Mouse (Mus musculus): ENCODE results near the gene Thpo. TPM values are rescaled to one million over a fixed set of nuclear protein-coding genes. Genes with fewer than 3 reads are reported as not detected.

Gene Thpo
- polyA plus RNA-seq (2012; rRNA removed) (3.8 and 4.5 TPM in 2 replicates), polyA plus RNA-seq (2014; fragmentation: Nextera tagmentation; extraction: Ambion mirVana) (0.78 and 1.4 TPM in 2 replicates)

DNA sequence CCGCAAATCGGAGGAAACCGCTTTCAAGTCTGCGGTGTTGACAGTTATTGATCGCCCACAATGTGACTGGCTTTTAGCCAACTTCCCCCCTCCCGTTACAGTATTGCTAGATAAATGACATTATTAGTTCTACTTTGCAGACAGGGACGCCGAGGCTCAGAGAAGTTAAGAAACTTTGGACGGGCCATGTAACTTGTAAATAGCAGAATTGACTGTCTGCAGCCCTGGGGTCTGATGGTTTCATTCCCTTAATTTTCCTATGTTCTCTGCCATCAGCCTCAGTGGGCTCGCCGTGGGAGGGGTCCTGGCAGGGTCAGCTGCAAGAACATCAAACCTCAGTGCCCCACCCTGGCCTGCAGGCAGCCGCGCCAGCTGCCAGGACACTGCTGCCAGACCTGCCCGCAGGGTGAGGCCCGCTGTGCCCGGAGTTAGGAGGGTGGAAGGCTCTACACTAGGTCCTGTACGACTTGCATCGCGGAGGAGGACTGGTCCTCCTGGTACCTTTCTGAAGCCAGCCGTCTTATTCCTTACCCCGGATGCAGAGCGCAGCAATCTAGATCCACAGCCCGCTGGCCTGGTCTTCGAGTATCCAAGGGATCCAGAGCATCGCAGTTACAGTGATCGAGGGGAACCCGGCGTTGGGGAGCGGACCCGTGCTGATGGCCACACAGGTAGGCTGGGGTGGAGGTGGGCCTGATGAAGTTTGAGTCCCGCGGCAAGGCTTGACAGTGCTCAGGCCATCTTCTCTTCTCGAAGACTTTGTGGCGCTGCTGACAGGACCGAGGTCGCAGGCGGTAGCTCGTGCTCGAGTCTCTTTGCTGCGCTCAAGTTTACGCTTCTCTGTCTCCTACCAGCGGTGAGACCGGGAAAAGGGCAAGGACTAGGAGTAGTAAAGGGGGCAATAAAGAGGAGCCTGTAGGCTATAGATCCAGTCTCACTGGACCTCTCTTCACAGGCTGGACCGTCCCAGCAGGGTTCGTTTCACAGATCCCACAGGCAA is at the start of gene Thpo:
Thpo (minus strand) TSS at position 781 of the 1,000 bp plus-strand sequence.
- no peak for TF ChIP-seq POLR2A (IDR thresholded peaks at IDR 0.05; ENCODE audit: borderline replicate concordance, extremely low read depth, insufficient read depth, insufficient read length)
- peak within 1 kb of the TSS; percentile 86 for H3K9ac ChIP-seq (ENCODE audit: low read depth, low read length, severe bottlenecking)
- H3K4me3 ChIP-seq (replicated peaks; ENCODE audit: low read length) = peak within 1 kb of the TSS; percentile 73
- H3K27me3 ChIP-seq (ENCODE audit: control insufficient read depth, insufficient read depth, low read length) = peaks cover 26% of the 10 kb centered on the region
- peak within 1 kb of the TSS; percentile 96 for H3K4me2 ChIP-seq (replicated peaks; ENCODE audit: low read depth, low read length, severe bottlenecking)
- H3K27ac ChIP-seq (replicated peaks; ENCODE audit: low read depth, low read length) = no peak within 1 kb of the TSS
- H3K4me1 ChIP-seq (ENCODE audit: control insufficient read depth, insufficient read depth, low read length) = peaks cover 7% of the 10 kb centered on the region; the same call in 1 of the 2 replicates
- no peak for DNase-seq (ENCODE audit: low spot score)
- no peak for ATAC-seq (ENCODE audit: low FRiP score, low read depth)
- H3K9me3 ChIP-seq (ENCODE audit: control insufficient read depth, low read length) = no peaks in the 10 kb centered on the region
- peaks cover 13% of the 10 kb centered on the region; the same call in 1 of the 2 replicates for H3K36me3 ChIP-seq (ENCODE audit: control insufficient read depth, insufficient read depth, low read length)
- WGBS = 3% methylated on average over 45 of the region's 45 CpGs

DNA sequence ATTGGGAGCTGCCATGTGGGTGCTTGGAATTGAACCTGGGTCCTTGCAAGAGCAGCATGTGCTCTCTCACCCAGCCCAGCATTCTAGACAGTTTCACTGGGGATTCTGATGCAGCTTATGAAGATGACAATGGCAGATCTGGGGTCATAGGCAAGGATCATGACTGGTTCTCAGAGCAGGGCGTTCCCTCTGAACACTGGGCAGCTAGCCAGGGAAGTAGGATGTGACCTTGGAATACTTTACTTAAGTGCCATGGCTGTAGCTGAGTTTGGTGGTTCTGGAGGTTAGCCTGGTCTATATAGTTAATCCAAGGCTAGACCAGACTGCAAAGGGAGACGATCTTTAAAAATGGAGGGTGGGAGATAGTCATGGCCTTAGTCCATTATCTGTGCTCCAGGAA is 49.6 kb upstream of the Thpo start:
- H3K4me1 ChIP-seq (ENCODE audit: control insufficient read depth, insufficient read depth, low read length) = no peaks in the 10 kb centered on the region
- H3K27me3 ChIP-seq (ENCODE audit: control insufficient read depth, insufficient read depth, low read length) = no peaks in the 10 kb centered on the region
- no peaks in the 10 kb centered on the region for H3K36me3 ChIP-seq (ENCODE audit: control insufficient read depth, insufficient read depth, low read length)
- H3K4me2 ChIP-seq (replicated peaks; ENCODE audit: low read depth, low read length, severe bottlenecking) = no peak overlapping the region
- H3K4me3 ChIP-seq (replicated peaks; ENCODE audit: low read length) = no peak overlapping the region
- ATAC-seq (ENCODE audit: low FRiP score, low read depth) = no peak
- DNase-seq (ENCODE audit: low spot score) = no peak
- 85% methylated on average over 2 of the region's 2 CpGs for WGBS
- H3K9ac ChIP-seq (ENCODE audit: low read depth, low read length, severe bottlenecking) = no peak overlapping the region
- no peaks in the 10 kb centered on the region for H3K9me3 ChIP-seq (ENCODE audit: control insufficient read depth, low read length)
- no peak overlapping the region for H3K27ac ChIP-seq (replicated peaks; ENCODE audit: low read depth, low read length)
- TF ChIP-seq POLR2A (IDR thresholded peaks at IDR 0.05; ENCODE audit: borderline replicate concordance, extremely low read depth, insufficient read depth, insufficient read length) = no peak

DNA sequence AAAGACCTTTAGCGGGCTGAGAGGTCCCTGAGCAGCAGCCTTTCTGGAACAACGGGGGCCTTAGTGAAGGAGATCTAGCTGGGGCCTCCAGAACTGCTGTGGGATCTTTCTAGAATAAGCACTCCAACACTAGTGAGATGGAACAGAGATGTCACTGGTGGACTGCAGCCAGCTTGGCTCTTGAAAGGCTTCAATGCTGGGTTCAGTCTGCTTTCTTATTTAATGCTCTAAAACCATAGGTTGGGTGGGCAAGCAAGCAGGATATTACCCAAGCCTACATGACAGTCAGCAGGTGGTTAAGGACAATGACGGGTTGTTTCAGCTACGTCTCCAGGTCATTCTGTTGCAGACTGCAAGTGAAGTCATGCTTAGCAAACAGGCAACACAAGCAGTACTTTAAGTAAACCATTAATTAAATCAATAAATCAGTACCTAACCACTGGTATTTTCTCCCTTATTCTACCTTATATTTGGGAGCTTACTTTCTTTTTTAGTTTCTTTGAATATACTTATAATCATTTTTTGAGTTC is 46.9 kb upstream of the Thpo start:
- WGBS = 68% methylated on average over 4 of the region's 4 CpGs
- no peak for TF ChIP-seq POLR2A (IDR thresholded peaks at IDR 0.05; ENCODE audit: borderline replicate concordance, extremely low read depth, insufficient read depth, insufficient read length)

DNA sequence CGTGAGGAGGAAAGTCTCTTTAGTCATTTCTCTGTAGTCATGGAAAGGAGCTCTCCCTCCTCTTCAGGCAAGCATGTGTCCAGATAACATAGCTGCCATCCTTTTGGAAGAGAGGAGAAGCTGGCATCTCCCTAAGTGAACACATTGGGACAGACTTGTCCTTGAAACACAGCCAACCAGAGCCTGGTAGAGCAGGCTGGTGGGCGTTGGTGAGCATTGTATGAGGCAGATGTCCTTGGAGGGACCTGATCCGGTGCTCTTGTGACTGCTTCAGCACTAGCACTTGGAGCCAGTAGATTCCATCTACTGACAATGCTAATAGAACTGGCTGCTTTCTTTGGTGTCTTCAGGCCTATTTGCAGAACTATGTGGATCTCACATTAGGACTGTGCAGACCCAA is 45.5 kb upstream of the Thpo start:
- Histone ChIP-seq H3K4me2 (replicated peaks; ENCODE audit: low read depth, low read length, severe bottlenecking) (no peak overlapping the region), H3K4me1 (ENCODE audit: control insufficient read depth, insufficient read depth, low read length) (no peaks in the 10 kb centered on the region), H3K9ac (ENCODE audit: low read depth, low read length, severe bottlenecking) (no peak overlapping the region), H3K27me3 (ENCODE audit: control insufficient read depth, insufficient read depth, low read length) (no peaks in the 10 kb centered on the region), H3K4me3 (replicated peaks; ENCODE audit: low read length) (no peak overlapping the region), H3K36me3 (ENCODE audit: control insufficient read depth, insufficient read depth, low read length) (no peaks in the 10 kb centered on the region), H3K27ac (replicated peaks; ENCODE audit: low read depth, low read length) (no peak overlapping the region), H3K9me3 (ENCODE audit: control insufficient read depth, low read length) (no peaks in the 10 kb centered on the region)
- ATAC-seq (ENCODE audit: low FRiP score, low read depth) = no peak
- no peak for DNase-seq (ENCODE audit: low spot score)
- 83% methylated on average over 3 of the region's 3 CpGs for WGBS
- no peak for TF ChIP-seq POLR2A (IDR thresholded peaks at IDR 0.05; ENCODE audit: borderline replicate concordance, extremely low read depth, insufficient read depth, insufficient read length)

More for the DNA sequence above, 46.9 kb upstream of the Thpo start:
- ATAC-seq (ENCODE audit: low FRiP score, low read depth) (no peak), DNase-seq (ENCODE audit: low spot score) (no peak)
- no peak overlapping the region for H3K4me2 ChIP-seq (replicated peaks; ENCODE audit: low read depth, low read length, severe bottlenecking)
- H3K27ac ChIP-seq (replicated peaks; ENCODE audit: low read depth, low read length) = no peak overlapping the region
- no peaks in the 10 kb centered on the region for H3K27me3 ChIP-seq (ENCODE audit: control insufficient read depth, insufficient read depth, low read length)
- H3K4me3 ChIP-seq (replicated peaks; ENCODE audit: low read length) = no peak overlapping the region
- no peaks in the 10 kb centered on the region for H3K36me3 ChIP-seq (ENCODE audit: control insufficient read depth, insufficient read depth, low read length)
- no peaks in the 10 kb centered on the region for H3K9me3 ChIP-seq (ENCODE audit: control insufficient read depth, low read length)
- no peaks in the 10 kb centered on the region for H3K4me1 ChIP-seq (ENCODE audit: control insufficient read depth, insufficient read depth, low read length)
- H3K9ac ChIP-seq (ENCODE audit: low read depth, low read length, severe bottlenecking) = no peak overlapping the region

DNA sequence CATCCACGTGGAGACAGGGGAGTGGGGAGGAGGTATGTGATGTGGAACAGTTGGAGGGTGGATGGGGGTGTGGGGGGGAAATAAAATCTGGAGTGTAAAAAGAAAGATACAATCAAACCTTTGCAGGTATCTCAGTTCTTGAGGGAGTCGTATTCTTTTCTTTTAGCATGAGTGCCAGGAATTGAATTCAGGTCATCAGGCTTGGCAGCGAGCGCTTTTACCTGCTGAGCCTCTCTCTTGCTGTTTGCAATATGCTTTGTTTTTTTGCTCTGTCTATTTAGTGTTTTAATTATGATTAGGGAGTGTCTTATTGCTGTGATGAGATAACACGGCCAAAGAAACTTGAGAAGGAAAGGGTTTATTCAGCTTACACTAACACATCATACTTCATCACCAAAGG is 40.7 kb upstream of the Thpo start:
- Histone ChIP-seq H3K9ac (ENCODE audit: low read depth, low read length, severe bottlenecking) (no peak overlapping the region), H3K36me3 (ENCODE audit: control insufficient read depth, insufficient read depth, low read length) (no peaks in the 10 kb centered on the region), H3K9me3 (ENCODE audit: control insufficient read depth, low read length) (no peaks in the 10 kb centered on the region), H3K27me3 (ENCODE audit: control insufficient read depth, insufficient read depth, low read length) (no peaks in the 10 kb centered on the region), H3K4me2 (replicated peaks; ENCODE audit: low read depth, low read length, severe bottlenecking) (no peak overlapping the region), H3K4me3 (replicated peaks; ENCODE audit: low read length) (no peak overlapping the region), H3K4me1 (ENCODE audit: control insufficient read depth, insufficient read depth, low read length) (no peaks in the 10 kb centered on the region), H3K27ac (replicated peaks; ENCODE audit: low read depth, low read length) (no peak overlapping the region)
- whole genome bisulfite sequencing = 80% methylated on average over 5 of the region's 5 CpGs
- no peak for TF ChIP-seq POLR2A (IDR thresholded peaks at IDR 0.05; ENCODE audit: borderline replicate concordance, extremely low read depth, insufficient read depth, insufficient read length)
- ATAC-seq (ENCODE audit: low FRiP score, low read depth) (no peak), DNase-seq (ENCODE audit: low spot score) (no peak)

Data from limb, embryonic 14.5 days (tissue).